Mouse (Mus musculus): ENCODE results near the gene Il27.

GRCm38 (mm10) chr7:126628111-126628510, 33.4 kb upstream of the Il27 start:
- TF ChIP-seq POLR2A (IDR thresholded peaks at IDR 0.05; ENCODE audit: control insufficient read depth, extremely low read depth, insufficient read depth, low read length, poor library complexity) (no peak), CTCF (IDR thresholded peaks at IDR 0.05; ENCODE audit: borderline replicate concordance, control insufficient read depth, extremely low read depth, insufficient read depth, low read length, poor library complexity) (no peak)
